Mouse (Mus musculus) T-helper 2 cell (primary cell): ENCODE data around the gene Hist1h2bf.
"Not testable (repeated sequence)": the region's sequence is repeated elsewhere in the genome, so short reads cannot be mapped to it uniquely, and the experiment has no call there.

Experiments used
- in situ Hi-C: fragments of 300-600 bp; cut with MboI, MseI; formaldehyde crosslinking; loops from one replicate; pipeline ENCODE4 v1.15.1; 2025; ENCODE audit warnings: high pct_unique_total_duplicates

Gene Hist1h2bf

GRCm38 (mm10) chr13:23573898-23574524 lies at the start of gene Hist1h2bf, which contains the start of gene Hist1h2ad:
Gene Hist1h2bf, minus strand, starts transcription at chr13:23574196.
Gene Hist1h2ad, plus strand, starts transcription at chr13:23574381.
- in situ Hi-C loops: loop anchor here (10.0 kb wide), 1 partner anchor 1859 kb away; the partner anchor contains the start of genes Hist1h2ai, Hist1h2bl and Hist1h3h

GRCm38 (mm10) chr13:23622861-23623450 lies 49.0 kb upstream of the Hist1h2bf start:
- in situ Hi-C loops: no loop called here

DNA sequence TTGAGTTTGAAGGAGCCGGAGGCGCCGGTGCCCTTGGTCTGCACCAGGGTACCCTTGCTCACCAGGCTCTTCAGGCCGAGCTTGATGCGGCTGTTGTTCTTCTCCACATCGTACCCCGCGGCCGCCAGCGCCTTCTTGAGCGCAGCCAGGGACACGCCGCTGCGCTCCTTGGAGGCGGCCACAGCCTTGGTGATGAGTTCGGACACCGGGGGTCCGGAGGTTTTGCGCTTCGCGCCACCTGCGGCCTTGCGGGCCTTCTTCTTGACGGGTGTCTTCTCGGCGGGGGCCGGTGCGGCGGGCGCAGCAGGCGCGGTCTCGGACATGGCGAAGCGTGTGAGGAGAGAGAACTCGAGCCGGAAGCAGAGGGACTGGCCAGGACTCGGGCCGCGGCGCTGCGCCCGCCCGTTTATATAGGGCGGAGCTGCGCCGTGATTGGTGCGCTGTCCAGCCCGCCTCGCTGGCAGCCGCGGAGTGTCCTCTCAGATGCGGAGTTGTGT lies 48.2 kb upstream of the Hist1h2bf start, which contains the start of gene Hist1h1e:
Gene Hist1h1e (minus strand): TSS at position 384 of the 497 bp plus-strand sequence.
- in situ Hi-C loops: not testable (repeated sequence)

DNA sequence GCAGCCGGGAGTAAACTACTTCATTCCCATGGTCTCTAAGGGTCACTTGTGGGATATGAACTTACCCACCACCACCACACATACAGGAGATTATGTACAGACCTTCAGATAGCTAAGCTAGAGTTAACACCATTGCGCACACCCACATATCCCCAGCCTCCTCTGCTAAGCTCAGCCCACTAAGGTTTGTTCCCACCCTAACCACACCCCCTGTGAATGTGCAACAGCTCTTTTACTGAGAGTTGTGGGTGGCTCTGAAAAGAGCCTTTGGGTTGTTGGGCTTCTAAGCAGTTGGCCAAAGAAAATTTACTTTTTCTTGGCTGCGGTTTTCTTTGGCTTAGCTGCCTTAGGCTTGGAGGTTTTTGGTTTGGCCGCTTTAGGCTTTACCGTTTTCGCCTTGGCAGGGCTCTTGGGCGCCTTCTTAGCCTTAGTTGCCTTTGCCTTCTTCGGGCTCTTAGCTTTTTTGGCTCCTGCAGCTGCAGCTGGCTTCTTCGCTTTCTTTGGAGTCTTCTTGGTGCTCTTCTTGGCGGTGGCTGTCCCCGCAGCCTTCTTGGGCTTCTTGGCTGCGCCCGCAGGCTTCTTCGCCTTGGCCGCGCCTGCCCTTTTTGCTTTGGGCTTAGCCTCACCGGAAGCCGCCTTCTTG lies 47.7 kb upstream of the Hist1h2bf start:
- in situ Hi-C loops: no loop called here

DNA sequence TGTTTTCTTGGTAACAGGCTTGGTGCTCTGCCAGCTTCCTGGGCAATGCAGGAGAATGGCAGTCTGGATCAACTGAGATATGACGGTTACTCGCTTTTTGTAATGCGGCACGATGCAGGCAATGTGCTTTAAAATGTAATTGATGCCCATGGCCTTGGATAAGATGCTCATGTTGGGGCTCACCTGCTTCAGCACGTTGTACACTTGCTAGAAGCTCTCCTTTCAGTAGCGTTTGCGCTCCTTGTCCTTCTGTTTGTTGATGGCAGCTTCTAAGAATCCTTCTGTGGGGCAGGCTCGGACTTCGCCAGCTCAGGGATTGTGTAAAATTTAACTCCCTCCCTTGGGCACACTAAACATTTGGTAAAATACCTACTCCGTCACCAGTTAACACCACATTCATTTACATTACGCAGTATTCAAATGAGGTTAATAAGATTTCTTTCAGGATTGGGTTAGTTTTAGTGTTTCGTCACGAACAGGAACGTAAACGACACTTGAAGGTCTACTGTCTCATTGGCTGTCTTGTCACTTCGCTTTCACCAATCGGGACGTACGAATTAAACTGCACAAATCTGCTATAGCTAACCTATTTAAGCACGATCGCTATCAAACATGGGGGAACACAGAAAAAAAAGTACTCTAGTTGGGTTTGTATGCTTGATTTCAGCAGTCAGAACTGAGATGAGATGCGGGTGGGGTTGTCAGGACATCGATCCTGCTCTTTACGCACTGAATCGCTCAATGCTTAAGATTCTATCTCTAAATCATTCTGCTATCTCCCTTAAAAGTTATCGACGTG lies 46.9 kb upstream of the Hist1h2bf start, which contains the start of gene Hist1h2be:
Gene Hist1h2be (minus strand): TSS at position 392 of the 799 bp plus-strand sequence.
- in situ Hi-C loops: no loop called here

DNA sequence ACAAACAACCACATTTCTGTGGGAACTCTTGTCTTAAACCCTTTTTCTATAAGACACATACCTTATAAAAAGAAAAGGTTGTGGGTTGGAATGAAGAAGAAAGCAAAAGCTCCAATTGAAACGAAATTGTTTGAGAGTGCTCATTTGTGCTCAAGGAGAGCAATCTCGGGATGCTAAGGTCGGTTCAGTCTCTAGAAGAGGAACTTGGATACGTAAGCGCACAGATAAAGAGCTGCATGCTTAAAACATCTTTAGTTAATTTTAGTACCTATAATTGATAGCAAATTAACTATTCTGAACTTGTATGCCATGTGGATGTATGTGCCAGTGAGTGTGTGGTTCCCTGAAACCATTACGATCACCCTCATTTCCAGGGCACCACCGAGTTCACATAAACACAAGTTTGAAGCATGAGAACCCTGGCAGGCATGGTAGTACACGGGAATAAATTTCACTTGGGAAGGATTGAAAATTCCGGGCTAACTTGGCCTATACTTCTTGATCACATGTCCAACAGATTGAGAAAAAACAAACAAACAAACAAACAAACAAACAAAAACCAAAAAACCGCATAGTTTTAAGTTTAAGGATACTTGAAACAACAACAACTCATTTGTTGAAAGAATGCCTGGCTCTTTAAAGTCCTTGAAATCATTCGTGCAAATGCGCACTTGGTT lies 46.2 kb upstream of the Hist1h2bf start:
- in situ Hi-C loops: no loop called here

GRCm38 (mm10) chr13:23611638-23612037 lies 37.6 kb upstream of the Hist1h2bf start:
- in situ Hi-C loops: no loop called here

GRCm38 (mm10) chr13:23610393-23610792 lies 36.4 kb upstream of the Hist1h2bf start:
- in situ Hi-C loops: no loop called here

DNA sequence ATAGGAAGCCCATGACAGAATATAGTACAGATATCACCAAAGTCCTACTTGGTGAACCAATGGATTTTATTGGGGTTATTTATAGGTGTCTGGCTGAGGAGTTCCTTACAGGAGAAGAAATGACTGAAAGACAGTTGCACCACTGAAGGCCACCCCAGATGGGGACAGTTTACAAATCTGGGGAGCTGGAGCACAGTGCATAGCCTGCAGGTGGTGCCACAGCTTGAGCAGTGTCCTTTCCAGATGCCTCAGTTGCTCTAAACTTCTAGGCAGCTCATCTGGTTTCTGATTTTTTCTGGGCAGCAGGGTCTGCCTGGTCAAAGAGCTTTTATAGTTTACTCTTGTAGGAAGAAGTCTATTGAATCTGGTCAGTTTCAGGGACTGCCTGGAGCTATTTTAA lies 35.8 kb upstream of the Hist1h2bf start:
- in situ Hi-C loops: no loop called here

- in situ Hi-C loops: no loop called here
Measured at GRCm38 (mm10) chr13:23609209-23609608, 35.2 kb upstream of the Hist1h2bf start.

- in situ Hi-C loops: no loop called here
Measured at GRCm38 (mm10) chr13:23605052-23605451, 31.1 kb upstream of the Hist1h2bf start.

- in situ Hi-C loops: no loop called here
Measured at GRCm38 (mm10) chr13:23604452-23604851, 30.5 kb upstream of the Hist1h2bf start.

DNA sequence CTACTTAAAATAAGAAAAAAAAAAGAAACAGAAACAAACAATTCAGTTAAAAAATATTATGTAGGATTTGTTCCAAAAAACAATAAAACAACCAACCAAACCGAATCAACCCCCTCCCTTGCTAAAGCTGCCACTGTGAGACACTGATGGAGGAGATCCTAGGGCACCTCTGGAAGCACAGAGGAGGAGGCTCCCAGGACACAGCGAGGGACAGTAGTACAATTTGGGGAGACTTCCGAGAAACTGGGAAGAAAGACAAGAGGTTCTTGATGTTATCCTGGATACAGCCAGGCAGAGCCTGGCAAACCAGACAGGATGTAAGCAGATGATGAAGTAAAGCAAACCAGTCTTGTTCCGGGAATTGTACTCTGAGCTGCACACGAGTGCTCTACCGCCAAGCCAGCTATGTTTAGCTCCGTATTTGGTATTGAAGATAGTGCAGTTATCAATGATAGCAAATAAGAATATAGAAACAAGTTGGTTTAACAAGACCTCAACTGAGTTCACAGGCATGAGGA lies 29.2 kb upstream of the Hist1h2bf start:
- in situ Hi-C loops: no loop called here

GRCm38 (mm10) chr13:23597957-23598356 lies 24.0 kb upstream of the Hist1h2bf start:
- in situ Hi-C loops: no loop called here

DNA sequence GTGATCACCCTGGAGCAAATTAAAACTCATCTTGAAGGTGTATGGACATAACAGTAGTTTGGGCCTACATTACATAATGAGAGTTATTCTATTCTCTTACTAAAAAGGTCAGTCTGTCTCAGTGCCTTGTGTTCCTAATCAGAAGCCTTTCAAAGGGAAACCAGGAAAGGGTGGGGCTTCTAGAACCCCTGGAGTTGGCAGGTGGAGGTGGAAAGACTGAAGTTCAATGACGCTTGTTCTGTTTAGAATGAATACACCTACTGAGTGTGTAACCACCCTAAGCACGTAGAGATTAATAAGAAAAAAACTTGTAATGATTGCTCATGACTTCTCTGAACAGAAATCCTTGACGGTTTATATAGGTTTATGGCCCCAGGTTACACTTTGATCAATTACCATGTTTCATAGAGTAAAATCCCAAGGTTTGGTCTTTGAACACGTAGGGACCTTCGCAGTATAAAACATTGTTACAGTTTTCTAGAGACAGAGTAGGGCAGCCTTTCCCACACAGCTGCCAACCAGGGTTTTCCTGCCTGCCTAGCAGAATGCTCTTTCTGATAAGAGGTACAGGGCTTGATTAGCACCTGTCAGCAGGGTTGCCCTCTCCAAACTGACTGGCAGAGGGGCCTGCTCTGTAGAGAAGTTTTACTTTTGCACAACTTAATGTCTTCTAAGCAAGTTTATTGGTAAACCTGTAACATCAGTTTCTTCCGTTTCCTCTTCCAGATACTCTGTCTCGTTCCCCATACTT lies 21.8 kb upstream of the Hist1h2bf start:
- in situ Hi-C loops: no loop called here

DNA sequence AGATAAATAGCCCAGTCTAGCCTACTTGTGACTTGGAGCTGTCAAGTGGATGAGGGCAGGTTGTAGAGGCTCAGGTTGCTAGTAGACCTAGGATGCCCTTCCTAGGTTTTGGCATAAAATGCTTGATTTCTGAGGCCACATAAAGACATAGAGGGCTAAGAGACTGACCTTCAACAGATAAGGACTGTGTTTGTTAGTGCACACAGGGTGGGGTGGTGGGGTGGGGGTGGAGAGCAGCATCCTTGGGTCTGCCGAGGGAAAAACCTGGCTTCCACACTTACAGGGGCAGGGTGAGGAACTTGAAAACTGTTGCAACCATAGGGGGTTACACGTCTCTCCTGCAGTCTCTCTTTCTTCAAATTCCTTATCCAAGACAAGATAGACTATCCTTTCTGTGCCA lies 21.2 kb upstream of the Hist1h2bf start:
- in situ Hi-C loops: no loop called here

DNA sequence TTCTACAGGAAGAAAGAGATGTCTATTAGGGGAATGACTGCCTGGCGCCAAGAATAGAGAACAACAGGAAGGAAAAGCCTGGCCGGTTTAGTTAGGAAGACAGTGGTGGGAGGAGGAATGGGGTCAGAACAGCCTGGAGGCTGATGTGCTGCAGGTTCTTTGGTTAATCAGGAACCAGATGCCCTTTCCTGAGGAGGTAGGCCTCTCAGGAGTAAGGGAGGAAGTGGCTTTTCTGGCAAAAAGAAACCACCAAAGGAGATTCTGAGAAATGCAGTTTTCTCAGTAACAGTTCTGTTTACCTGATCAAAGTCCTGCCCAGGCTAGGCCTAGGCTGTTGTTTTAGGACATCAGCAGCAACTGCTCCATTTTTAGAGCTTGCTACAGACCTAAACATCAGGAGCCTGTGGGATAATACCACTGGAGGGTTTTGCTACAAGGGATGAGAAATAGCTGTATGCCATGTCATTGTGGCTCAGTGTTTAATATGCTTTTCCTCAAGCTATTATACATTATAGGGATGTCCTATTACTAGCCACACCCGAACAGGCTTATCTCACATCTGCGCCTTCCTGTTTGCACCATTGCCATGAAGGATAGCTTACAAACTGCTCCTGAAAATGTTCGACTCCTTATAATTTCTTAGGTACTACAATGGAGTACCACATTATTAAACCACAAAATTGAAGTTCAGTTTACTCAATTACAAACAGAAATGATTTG lies 19.2 kb upstream of the Hist1h2bf start:
- in situ Hi-C loops: no loop called here

GRCm38 (mm10) chr13:23592614-23593013 lies 18.6 kb upstream of the Hist1h2bf start:
- in situ Hi-C loops: no loop called here

- in situ Hi-C loops: not testable (repeated sequence)
Measured at GRCm38 (mm10) chr13:23591886-23592285, 17.9 kb upstream of the Hist1h2bf start.
